Mouse (Mus musculus): ENCODE measurements around the gene Gm20890. TPM values are rescaled to one million over a fixed set of nuclear protein-coding genes. Genes with fewer than 3 reads are reported as not detected.
"Not testable (repeated sequence)": the region's sequence is repeated elsewhere in the genome, so short reads cannot be mapped to it uniquely, and the experiment has no call there.

Gene Gm20890
- polyA plus RNA-seq (2012), result not detected in 2 replicates

DNA sequence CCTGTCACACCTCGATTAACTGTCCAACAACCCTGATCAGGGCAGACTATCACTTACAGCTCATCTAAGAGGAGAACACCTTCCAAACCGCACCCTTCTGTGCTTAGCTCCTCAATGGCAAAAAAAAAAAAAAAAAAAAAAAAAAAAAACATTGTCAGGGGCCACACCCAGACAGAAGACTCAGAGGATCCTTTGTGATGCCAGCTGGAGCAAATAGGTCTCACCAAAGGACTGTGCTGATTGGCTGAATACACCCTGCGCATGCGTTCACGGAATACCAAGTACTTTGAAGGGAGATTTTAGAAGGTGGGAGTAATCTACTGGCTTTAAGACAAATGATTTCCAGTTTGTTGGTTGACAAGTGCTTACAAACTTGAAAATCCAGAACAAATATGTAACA, at the start of gene Gm20890:
TSS of gene Gm20890 (minus strand) at position 101 of the 400 bp plus-strand sequence.
- H3K27me3 ChIP-seq (ENCODE audit: control insufficient read depth), result not testable (repeated sequence)

More for the DNA sequence above, at the start of gene Gm20890:
- not testable (repeated sequence) for H3K4me3 ChIP-seq (replicated peaks); H3K9me3 ChIP-seq (ENCODE audit: control insufficient read depth, low read length); H3K4me1 ChIP-seq (ENCODE audit: control insufficient read depth); H3K36me3 ChIP-seq (ENCODE audit: control insufficient read depth)
